ENCODE assay signal across 8 mouse cellular contexts in genomic region chr1:173398323-173398970, GRCm38 (mm10). TPM values are rescaled to one million over a fixed set of nuclear protein-coding genes. Genes with fewer than 3 reads are reported as not detected.
DNase-seq lines count a peak whose midpoint lies in the region; ATAC-seq lines count a peak whose summit lies in the region.

No protein-coding gene starts in this region.

- peak; percentile 53 for DNase-seq in ES-CJ7 (ENCODE audit: low read depth, low spot score)
- peak; percentile 81 for DNase-seq in adrenal gland, postnatal 10 days
- peak; percentile 55 for DNase-seq in embryo, embryonic 9.5 days (ENCODE audit: extremely low spot score)
- peak; percentile 60 to 74 for DNase-seq in layer of hippocampus, postnatal 14 days (ENCODE audit: low spot score in 2 of 2)
- DNase-seq in lung, postnatal 14 days, result peak; percentile 78
- DNase-seq in retina, postnatal 1 day, result peak; percentile 75
- DNase-seq in Muller cell, postnatal 12 days (ENCODE audit: inconsistent ontology term), result no peak

- peak; percentile 66 to 81; a peak in 3 of 4 replicates for ATAC-seq in hematopoietic stem cell, adult 5-6 weeks (replicated peaks in 1 of 2; ENCODE audit: insufficient read depth in 1 of 2, low FRiP score in 2 of 2, low TSS enrichment in 1 of 2, low read depth in 1 of 2, poor library complexity in 2 of 2, severe bottlenecking in 2 of 2)

RNA-seq across cellular contexts. Expression of gene Cadm3, which starts 31.0 kb away (rescaled TPM):
- total RNA-seq in adrenal gland, postnatal 10 days (2021), result 10 to 100 TPM; 13.5 to 19.4 TPM
- total RNA-seq in hematopoietic stem cell, adult 5-6 weeks (2017), result 1.8 TPM in 1 of 2 replicates, not detected in the other
- total RNA-seq in layer of hippocampus, postnatal 14 days (2021), result 100 to 1,000 TPM; 351 to 367 TPM

RNA-seq across cellular contexts. Expression of gene Aim2, which starts 47.8 kb away (rescaled TPM):
- total RNA-seq in adrenal gland, postnatal 10 days (2021), result 1 to 10 TPM; 3.4 to 5.1 TPM
- total RNA-seq in hematopoietic stem cell, adult 5-6 weeks (2017), result 76.8 and 118 TPM in 2 replicates
- total RNA-seq in layer of hippocampus, postnatal 14 days (2021), result 1 to 10 TPM; 2.9 to 4.0 TPM

Comparison
In these comparisons a context has a peak if more than half of its experiments do, and no peak if none do; other contexts are left out.
1. RNA of gene Cadm3, which starts 31.0 kb away (total RNA-seq): 351 to 367 TPM in layer of hippocampus, postnatal 14 days; 13.5 to 19.4 TPM in adrenal gland, postnatal 10 days and 1.8 TPM in hematopoietic stem cell, adult 5-6 weeks; every median in the first group is over 10 times any median in the second.
2. RNA of gene Aim2, which starts 47.8 kb away (total RNA-seq): 76.8 to 118 TPM in hematopoietic stem cell, adult 5-6 weeks; 3.4 to 5.1 TPM in adrenal gland, postnatal 10 days and 2.9 to 4.0 TPM in layer of hippocampus, postnatal 14 days; every median in the first group is over 10 times any median in the second.